Mouse (Mus musculus) G1E (cell line): Measurements from ENCODE around the gene Krtap11-1.

Experiments used
- CTCF ChIP-seq: IDR thresholded peaks from 2 replicates; pipeline ENCODE4 v1.5.1; 2012; ENCODE audit warnings: low read depth, low read length, inconsistent platforms, mixed read lengths
- GATA1 ChIP-seq: IDR thresholded peaks from 2 replicates; pipeline ENCODE4 v1.6.1; 2012; ENCODE audit warnings: borderline replicate concordance, low read length, inconsistent platforms, mixed read lengths
- TAL1 ChIP-seq: conservative IDR thresholded peaks from 2 replicates; pipeline ENCODE4 v1.6.1; 2012; ENCODE audit warnings: low read depth, low read length, inconsistent platforms, mixed read lengths

GRCm38 (mm10) chr16:89606951-89607350, 36.0 kb upstream of the Krtap11-1 start:
- TF ChIP-seq TAL1: no peak
- no peak for TF ChIP-seq GATA1
- no peak for TF ChIP-seq CTCF
